Mouse (Mus musculus): ENCODE measurements at regions not wholly inside any gene's neighbourhood (a gene's known extent, or its start where the extent isn't known, plus 50 kb on each side); places are given as distances from the start of the nearest gene placed in this dataset.
A peak's percentile ranks its signal among the peaks of the same experiment; 100 is the strongest.

GRCm38 (mm10) chr1:136710196-136710595 is 85.5 kb downstream of the Zfp281 start:
- DNase-seq (ENCODE audit: low spot score, missing footprints) (no peak), ATAC-seq (ENCODE audit: low FRiP score) (no peak)
- H3K9ac ChIP-seq (ENCODE audit: low read length), result no peak overlapping the region
- H3K27ac ChIP-seq (ENCODE audit: low read depth, low read length), result no peak overlapping the region
- no peaks in the 10 kb centered on the region for H3K27me3 ChIP-seq (ENCODE audit: control insufficient read depth, insufficient read depth, low read length)
- no peaks in the 10 kb centered on the region for H3K36me3 ChIP-seq (ENCODE audit: control insufficient read depth, insufficient read depth, low read length)
- H3K4me3 ChIP-seq (ENCODE audit: low read depth, low read length), result no peak overlapping the region
- no peaks in the 10 kb centered on the region for H3K9me3 ChIP-seq (ENCODE audit: control insufficient read depth, low read length)
- peaks cover 4% of the 10 kb centered on the region; the same call in 1 of the 2 replicates for H3K4me1 ChIP-seq (ENCODE audit: control insufficient read depth, insufficient read depth, low read length)
- 71% methylated on average over 4 of the region's 4 CpGs for WGBS
- H3K4me2 ChIP-seq, result no peak overlapping the region

GRCm38 (mm10) chr1:136711243-136711642 is 86.5 kb downstream of the Zfp281 start:
- 82% methylated on average over 7 of the region's 7 CpGs for WGBS
- Histone ChIP-seq H3K4me3 (ENCODE audit: low read depth, low read length) (no peak overlapping the region), H3K27me3 (ENCODE audit: control insufficient read depth, insufficient read depth, low read length) (no peaks in the 10 kb centered on the region), H3K27ac (ENCODE audit: low read depth, low read length) (no peak overlapping the region), H3K4me1 (ENCODE audit: control insufficient read depth, insufficient read depth, low read length) (peaks cover 4% of the 10 kb centered on the region; the same call in 1 of the 2 replicates), H3K9ac (ENCODE audit: low read length) (no peak overlapping the region), H3K36me3 (ENCODE audit: control insufficient read depth, insufficient read depth, low read length) (no peaks in the 10 kb centered on the region), H3K4me2 (no peak overlapping the region), H3K9me3 (ENCODE audit: control insufficient read depth, low read length) (no peaks in the 10 kb centered on the region)
- ATAC-seq (ENCODE audit: low FRiP score) (no peak), DNase-seq (ENCODE audit: low spot score, missing footprints) (peak; percentile 79)

- 90% methylated on average over 4 of the region's 4 CpGs for WGBS
- no peaks in the 10 kb centered on the region for H3K4me1 ChIP-seq (ENCODE audit: control insufficient read depth, insufficient read depth, low read length)
- H3K9me3 ChIP-seq (ENCODE audit: control insufficient read depth, low read length), result no peaks in the 10 kb centered on the region
- no peak overlapping the region for H3K4me3 ChIP-seq (ENCODE audit: low read depth, low read length)
- no peak overlapping the region for H3K9ac ChIP-seq (ENCODE audit: low read length)
- H3K4me2 ChIP-seq, result no peak overlapping the region
- DNase-seq (ENCODE audit: low spot score, missing footprints) (peak; percentile 53), ATAC-seq (ENCODE audit: low FRiP score) (no peak)
- no peaks in the 10 kb centered on the region for H3K36me3 ChIP-seq (ENCODE audit: control insufficient read depth, insufficient read depth, low read length)
- no peaks in the 10 kb centered on the region for H3K27me3 ChIP-seq (ENCODE audit: control insufficient read depth, insufficient read depth, low read length)
- H3K27ac ChIP-seq (ENCODE audit: low read depth, low read length), result no peak overlapping the region
These were observed 89.4 kb downstream of the Zfp281 start for GRCm38 (mm10) chr1:136714077-136714476.

- no peak overlapping the region for H3K9ac ChIP-seq (ENCODE audit: low read length)
- 92% methylated on average over 11 of the region's 11 CpGs for WGBS
- no peaks in the 10 kb centered on the region for H3K27me3 ChIP-seq (ENCODE audit: control insufficient read depth, insufficient read depth, low read length)
- DNase-seq (ENCODE audit: low spot score, missing footprints), result peak; percentile 28
- no peaks in the 10 kb centered on the region for H3K4me1 ChIP-seq (ENCODE audit: control insufficient read depth, insufficient read depth, low read length)
- H3K4me3 ChIP-seq (ENCODE audit: low read depth, low read length), result no peak overlapping the region
- no peak overlapping the region for H3K4me2 ChIP-seq
- no peaks in the 10 kb centered on the region for H3K36me3 ChIP-seq (ENCODE audit: control insufficient read depth, insufficient read depth, low read length)
- H3K9me3 ChIP-seq (ENCODE audit: control insufficient read depth, low read length), result no peaks in the 10 kb centered on the region
- ATAC-seq (ENCODE audit: low FRiP score), result no peak
- no peak overlapping the region for H3K27ac ChIP-seq (ENCODE audit: low read depth, low read length)
These were observed 90.3 kb downstream of the Zfp281 start for GRCm38 (mm10) chr1:136714987-136715386.

GRCm38 (mm10) chr1:136717830-136718517 is 93.3 kb downstream of the Zfp281 start:
- Histone ChIP-seq H3K4me3 (ENCODE audit: low read depth, low read length) (no peak overlapping the region), H3K4me1 (ENCODE audit: control insufficient read depth, insufficient read depth, low read length) (no peaks in the 10 kb centered on the region), H3K27ac (ENCODE audit: low read depth, low read length) (no peak overlapping the region), H3K9me3 (ENCODE audit: control insufficient read depth, low read length) (no peaks in the 10 kb centered on the region), H3K9ac (ENCODE audit: low read length) (no peak overlapping the region), H3K4me2 (no peak overlapping the region), H3K36me3 (ENCODE audit: control insufficient read depth, insufficient read depth, low read length) (no peaks in the 10 kb centered on the region), H3K27me3 (ENCODE audit: control insufficient read depth, insufficient read depth, low read length) (no peaks in the 10 kb centered on the region)
- ATAC-seq (ENCODE audit: low FRiP score) (no peak), DNase-seq (ENCODE audit: low spot score, missing footprints) (peak; percentile 72)
- WGBS, result 69% methylated on average over 15 of the region's 15 CpGs

GRCm38 (mm10) chr1:136723839-136724443 is 99.2 kb downstream of the Zfp281 start:
- WGBS, result 96% methylated on average over 13 of the region's 13 CpGs
- H3K4me3 ChIP-seq (ENCODE audit: low read depth, low read length), result no peak overlapping the region
- H3K27ac ChIP-seq (ENCODE audit: low read depth, low read length), result no peak overlapping the region
- ATAC-seq (ENCODE audit: low FRiP score) (no peak), DNase-seq (ENCODE audit: low spot score, missing footprints) (peak; percentile 68)
- H3K9ac ChIP-seq (ENCODE audit: low read length), result no peak overlapping the region
- H3K27me3 ChIP-seq (ENCODE audit: control insufficient read depth, insufficient read depth, low read length), result no peaks in the 10 kb centered on the region
- H3K36me3 ChIP-seq (ENCODE audit: control insufficient read depth, insufficient read depth, low read length), result no peaks in the 10 kb centered on the region
- H3K4me1 ChIP-seq (ENCODE audit: control insufficient read depth, insufficient read depth, low read length), result peaks cover 8% of the 10 kb centered on the region
- no peaks in the 10 kb centered on the region for H3K9me3 ChIP-seq (ENCODE audit: control insufficient read depth, low read length)
- H3K4me2 ChIP-seq, result no peak overlapping the region

- H3K4me2 ChIP-seq, result no peak overlapping the region
- H3K4me1 ChIP-seq (ENCODE audit: control insufficient read depth, insufficient read depth, low read length), result peaks cover 8% of the 10 kb centered on the region
- no peaks in the 10 kb centered on the region for H3K27me3 ChIP-seq (ENCODE audit: control insufficient read depth, insufficient read depth, low read length)
- H3K4me3 ChIP-seq (ENCODE audit: low read depth, low read length), result no peak overlapping the region
- no peaks in the 10 kb centered on the region for H3K36me3 ChIP-seq (ENCODE audit: control insufficient read depth, insufficient read depth, low read length)
- DNase-seq (ENCODE audit: low spot score, missing footprints) (peak; percentile 47), ATAC-seq (ENCODE audit: low FRiP score) (no peak)
- H3K9me3 ChIP-seq (ENCODE audit: control insufficient read depth, low read length), result no peaks in the 10 kb centered on the region
- 77% methylated on average over 4 of the region's 4 CpGs for WGBS
- H3K27ac ChIP-seq (ENCODE audit: low read depth, low read length), result no peak overlapping the region
- no peak overlapping the region for H3K9ac ChIP-seq (ENCODE audit: low read length)
These were observed 100.5 kb downstream of the Zfp281 start for GRCm38 (mm10) chr1:136725242-136725641.

- 65% methylated on average over 11 of the region's 11 CpGs for WGBS
- DNase-seq (ENCODE audit: low spot score, missing footprints), result peak; percentile 83
- H3K4me2 ChIP-seq, result no peak overlapping the region
These were observed 101.6 kb downstream of the Zfp281 start for GRCm38 (mm10) chr1:136726145-136726935.

More at GRCm38 (mm10) chr1:136726145-136726935, 101.6 kb downstream of the Zfp281 start:
- Histone ChIP-seq H3K4me3 (ENCODE audit: low read depth, low read length) (no peak overlapping the region), H3K9me3 (ENCODE audit: control insufficient read depth, low read length) (no peaks in the 10 kb centered on the region), H3K9ac (ENCODE audit: low read length) (no peak overlapping the region), H3K36me3 (ENCODE audit: control insufficient read depth, insufficient read depth, low read length) (no peaks in the 10 kb centered on the region), H3K27ac (ENCODE audit: low read depth, low read length) (no peak overlapping the region), H3K27me3 (ENCODE audit: control insufficient read depth, insufficient read depth, low read length) (no peaks in the 10 kb centered on the region), H3K4me1 (ENCODE audit: control insufficient read depth, insufficient read depth, low read length) (peaks cover 8% of the 10 kb centered on the region)
- ATAC-seq (ENCODE audit: low FRiP score), result no peak
